Mouse (Mus musculus): ENCODE data around the gene AB124611. TPM values are rescaled to one million over a fixed set of nuclear protein-coding genes. Genes with fewer than 3 reads are reported as not detected.
A peak's percentile ranks its signal among the peaks of the same experiment; 100 is the strongest.

Gene AB124611
- polyA plus RNA-seq, 1 experiment from 2014 or later: 5.2 TPM

DNA sequence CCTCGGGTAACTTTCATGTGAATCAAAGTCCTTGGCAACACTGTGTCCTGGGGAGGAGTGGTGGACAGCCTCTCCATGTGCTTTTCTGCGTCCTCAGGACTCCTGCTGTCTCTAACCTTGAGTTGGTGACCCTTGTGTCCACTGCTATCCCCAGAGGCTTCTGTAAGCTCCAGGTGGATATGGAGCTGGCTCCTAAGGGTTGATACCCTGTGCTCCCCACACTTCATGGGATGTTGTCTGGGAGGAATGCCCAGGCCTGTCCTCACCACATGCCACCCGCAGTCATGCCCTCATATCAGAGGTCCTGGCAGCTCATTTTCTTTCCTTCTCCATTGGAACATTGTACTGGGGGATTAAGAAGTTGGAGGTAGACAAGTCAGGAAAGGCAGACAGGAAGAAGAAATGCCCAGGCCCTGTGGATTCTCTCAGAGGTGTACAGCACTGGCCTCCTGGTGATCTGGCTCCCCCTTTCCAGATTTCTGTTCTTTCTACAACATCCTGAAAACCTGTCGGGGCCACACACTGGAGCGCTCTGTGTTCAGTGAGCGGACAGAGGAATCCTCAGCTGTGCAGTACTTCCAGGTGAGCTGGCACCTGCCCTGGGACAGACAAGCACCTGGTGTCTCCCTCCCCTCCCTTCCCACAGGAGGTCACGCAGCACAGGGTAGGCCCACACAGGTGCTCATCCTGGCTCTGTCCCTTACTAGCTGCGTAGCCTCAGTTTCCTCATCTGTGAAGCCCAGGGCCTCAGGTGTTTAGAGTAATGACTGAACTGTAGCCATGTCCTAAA lies 48.2 kb downstream of the AB124611 start:
- 97% methylated on average over 8 of the region's 8 CpGs for WGBS
- Histone ChIP-seq H3K27ac (no peak overlapping the region), H3K4me1 (no peaks in the 10 kb centered on the region), H3K9me3 (replicated peaks) (no peaks in the 10 kb centered on the region), H3K4me2 (no peak overlapping the region), H3K36me3 (peaks cover 98% of the 10 kb centered on the region), H3K27me3 (no peaks in the 10 kb centered on the region), H3K9ac (no peak overlapping the region), H3K4me3 (replicated peaks) (no peak overlapping the region)
- no peak for ATAC-seq (replicated peaks; ENCODE audit: low FRiP score)

- no peaks in the 10 kb centered on the region for H3K4me1 ChIP-seq
- peaks cover 98% of the 10 kb centered on the region for H3K36me3 ChIP-seq
- no peaks in the 10 kb centered on the region for H3K9me3 ChIP-seq (replicated peaks)
- no peak for ATAC-seq (replicated peaks; ENCODE audit: low FRiP score)
- no peak overlapping the region for H3K9ac ChIP-seq
- no peak overlapping the region for H3K4me2 ChIP-seq
- 83% methylated on average over 10 of the region's 10 CpGs for WGBS
- no peak overlapping the region for H3K27ac ChIP-seq
- no peak overlapping the region for H3K4me3 ChIP-seq (replicated peaks)
- no peaks in the 10 kb centered on the region for H3K27me3 ChIP-seq
Measured at GRCm38 (mm10) chr9:21575253-21575652, 49.3 kb downstream of the AB124611 start.

GRCm38 (mm10) chr9:21576286-21576685 lies 50.3 kb downstream of the AB124611 start:
- no peaks in the 10 kb centered on the region for H3K9me3 ChIP-seq (replicated peaks)
- H3K4me2 ChIP-seq: no peak overlapping the region
- 92% methylated on average over 1 of the region's 1 CpGs for WGBS
- ATAC-seq (replicated peaks; ENCODE audit: low FRiP score): no peak; the same call in 1 of the 2 replicates
- H3K27ac ChIP-seq: no peak overlapping the region
- no peaks in the 10 kb centered on the region for H3K27me3 ChIP-seq
- peaks cover 98% of the 10 kb centered on the region for H3K36me3 ChIP-seq
- no peak overlapping the region for H3K4me3 ChIP-seq (replicated peaks)
- H3K4me1 ChIP-seq: no peaks in the 10 kb centered on the region
- no peak overlapping the region for H3K9ac ChIP-seq

- no peaks in the 10 kb centered on the region for H3K27me3 ChIP-seq
- H3K9ac ChIP-seq: no peak overlapping the region
- H3K27ac ChIP-seq: no peak overlapping the region
- ATAC-seq (replicated peaks; ENCODE audit: low FRiP score): no peak
- no peaks in the 10 kb centered on the region for H3K9me3 ChIP-seq (replicated peaks)
- H3K4me1 ChIP-seq: no peaks in the 10 kb centered on the region
- H3K4me3 ChIP-seq (replicated peaks): no peak overlapping the region
- 71% methylated on average over 3 of the region's 3 CpGs for WGBS
- no peak overlapping the region for H3K4me2 ChIP-seq
- peaks cover 98% of the 10 kb centered on the region for H3K36me3 ChIP-seq
Measured at GRCm38 (mm10) chr9:21578226-21578625, 52.2 kb downstream of the AB124611 start.

- H3K4me2 ChIP-seq: no peak overlapping the region
- H3K27me3 ChIP-seq: no peaks in the 10 kb centered on the region
- WGBS: 89% methylated on average over 1 of the region's 1 CpGs
- no peaks in the 10 kb centered on the region for H3K4me1 ChIP-seq
- no peak overlapping the region for H3K9ac ChIP-seq
- peaks cover 100% of the 10 kb centered on the region for H3K36me3 ChIP-seq
- no peak overlapping the region for H3K4me3 ChIP-seq (replicated peaks)
- ATAC-seq (replicated peaks; ENCODE audit: low FRiP score): no peak
- H3K27ac ChIP-seq: no peak overlapping the region
- H3K9me3 ChIP-seq (replicated peaks): no peaks in the 10 kb centered on the region
Measured at GRCm38 (mm10) chr9:21585401-21585800, 59.4 kb downstream of the AB124611 start.

DNA sequence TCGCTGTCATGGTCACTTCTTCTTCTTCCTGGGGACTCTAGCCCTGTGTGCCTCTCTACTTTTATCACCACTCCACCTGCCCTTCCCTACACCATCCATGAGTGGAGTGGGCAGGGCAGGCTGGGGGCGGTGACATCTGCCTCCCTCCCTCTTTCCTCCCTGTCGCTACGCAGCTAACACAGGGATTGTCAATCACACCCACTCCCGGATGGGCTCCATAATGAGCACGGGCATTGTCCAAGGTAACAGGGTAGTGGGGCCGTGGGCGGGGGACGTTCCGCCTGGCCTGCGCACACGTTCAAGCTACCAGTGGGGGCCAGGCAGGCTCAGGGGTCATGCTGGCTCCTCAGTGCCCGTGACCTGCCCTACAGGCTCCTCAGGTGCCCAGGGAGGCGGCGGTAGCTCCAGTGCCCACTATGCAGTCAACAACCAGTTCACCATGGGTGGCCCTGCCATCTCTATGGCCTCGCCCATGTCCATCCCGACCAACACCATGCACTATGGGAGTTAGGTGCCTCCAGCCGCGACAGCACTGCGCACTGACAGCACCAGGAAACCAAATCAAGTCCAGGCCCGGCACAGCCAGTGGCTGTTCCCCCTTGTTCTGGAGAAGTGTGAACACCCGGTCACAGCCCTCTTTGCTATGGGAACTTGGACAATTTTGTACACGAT lies 61.8 kb downstream of the AB124611 start:
- H3K9me3 ChIP-seq (replicated peaks): no peaks in the 10 kb centered on the region
- no peak overlapping the region for H3K4me2 ChIP-seq
- ATAC-seq (replicated peaks; ENCODE audit: low FRiP score): no peak
- H3K4me1 ChIP-seq: peaks cover 15% of the 10 kb centered on the region
- H3K27ac ChIP-seq: no peak overlapping the region
- H3K9ac ChIP-seq: no peak overlapping the region
- WGBS: 86% methylated on average over 23 of the region's 23 CpGs
- H3K36me3 ChIP-seq: peaks cover 85% of the 10 kb centered on the region
- H3K4me3 ChIP-seq (replicated peaks): no peak overlapping the region
- no peaks in the 10 kb centered on the region for H3K27me3 ChIP-seq

DNA sequence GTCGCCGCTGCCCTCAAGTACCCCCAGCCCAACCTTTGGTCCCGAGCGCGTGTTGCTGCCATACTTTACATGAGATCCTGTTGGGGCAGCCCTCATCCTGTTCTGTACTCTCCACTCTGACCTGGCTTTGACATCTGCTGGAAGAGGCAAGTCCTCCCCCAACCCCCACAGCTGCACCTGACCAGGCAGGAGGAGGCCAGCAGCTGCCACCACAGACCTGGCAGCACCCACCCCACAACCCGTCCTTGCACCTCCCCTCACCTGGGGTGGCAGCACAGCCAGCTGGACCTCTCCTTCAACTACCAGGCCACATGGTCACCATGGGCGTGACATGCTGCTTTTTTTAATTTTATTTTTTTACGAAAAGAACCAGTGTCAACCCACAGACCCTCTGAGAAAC lies 62.4 kb downstream of the AB124611 start:
- no peak for ATAC-seq (replicated peaks; ENCODE audit: low FRiP score)
- WGBS: 90% methylated on average over 8 of the region's 8 CpGs
- peaks cover 80% of the 10 kb centered on the region for H3K36me3 ChIP-seq

DNA sequence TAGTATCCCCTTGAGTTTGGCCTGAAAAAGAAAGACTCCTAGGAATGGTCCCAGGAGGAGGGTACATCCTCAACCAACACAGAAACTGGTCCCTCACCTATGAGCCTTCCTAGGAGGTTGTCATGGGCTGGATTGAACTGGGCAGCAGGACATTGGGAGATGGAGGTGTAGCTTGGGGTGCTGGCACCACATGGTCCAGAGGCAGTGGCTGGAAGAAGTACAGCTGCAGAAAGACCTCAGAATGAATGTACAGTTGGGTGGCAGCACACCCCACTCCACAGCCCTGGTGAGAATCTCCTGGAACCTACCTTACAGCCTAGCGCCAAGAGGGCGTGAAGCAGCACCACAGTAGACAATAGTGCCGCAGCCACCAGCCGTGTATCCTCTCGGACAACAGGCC lies 63.6 kb downstream of the AB124611 start:
- H3K4me2 ChIP-seq: no peak overlapping the region
- peaks cover 77% of the 10 kb centered on the region for H3K36me3 ChIP-seq
- WGBS: 91% methylated on average over 5 of the region's 5 CpGs

More for the DNA sequence above, 62.4 kb downstream of the AB124611 start:
- Histone ChIP-seq H3K4me2 (no peak overlapping the region), H3K4me1 (peaks cover 18% of the 10 kb centered on the region), H3K27me3 (no peaks in the 10 kb centered on the region), H3K9ac (no peak overlapping the region), H3K4me3 (replicated peaks) (no peak overlapping the region), H3K9me3 (replicated peaks) (no peaks in the 10 kb centered on the region), H3K27ac (no peak overlapping the region)

DNA sequence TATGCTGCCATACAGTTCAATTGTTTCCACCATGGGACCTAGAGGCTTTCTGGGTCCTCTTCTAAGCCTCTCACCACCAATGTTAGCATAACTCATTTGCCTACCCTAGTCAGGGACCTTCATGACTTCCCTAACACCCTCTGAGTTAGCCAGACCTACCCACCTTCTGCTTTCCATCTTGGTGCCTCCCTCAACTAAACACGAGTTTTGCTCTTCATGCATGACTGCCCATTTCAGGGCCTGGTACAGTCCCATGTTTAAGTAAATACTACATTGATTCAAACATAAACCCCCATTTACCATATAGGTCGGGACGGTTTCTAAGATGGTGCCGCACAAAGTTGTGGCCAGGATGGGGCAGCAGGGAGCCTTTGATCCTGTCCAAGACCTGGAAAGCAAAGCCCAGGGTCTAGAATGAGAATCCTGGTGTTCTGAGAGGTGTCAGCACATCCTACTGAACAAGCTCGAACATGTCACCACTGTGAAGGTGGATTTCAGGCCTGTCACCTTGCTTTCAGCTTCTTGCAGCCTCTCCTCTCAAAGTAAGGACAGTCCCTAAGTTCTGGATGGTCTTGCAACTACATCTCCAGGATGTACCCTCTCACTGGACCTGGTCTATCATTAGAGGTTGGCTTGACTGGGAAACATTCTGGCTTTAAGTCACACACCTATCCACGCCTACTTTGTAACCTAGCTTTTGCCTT lies 65.3 kb downstream of the AB124611 start:
- Histone ChIP-seq H3K27me3 (no peaks in the 10 kb centered on the region), H3K4me2 (peak overlapping the region; percentile 96), H3K9ac (no peak overlapping the region), H3K4me3 (replicated peaks) (peak overlapping the region; percentile 92), H3K4me1 (peaks cover 38% of the 10 kb centered on the region), H3K9me3 (replicated peaks) (no peaks in the 10 kb centered on the region), H3K36me3 (peaks cover 75% of the 10 kb centered on the region), H3K27ac (no peak overlapping the region)
- WGBS: 75% methylated on average over 6 of the region's 6 CpGs
- no peak for ATAC-seq (replicated peaks; ENCODE audit: low FRiP score)

More for the DNA sequence above, 63.6 kb downstream of the AB124611 start:
- H3K4me1 ChIP-seq: peaks cover 30% of the 10 kb centered on the region
- no peak overlapping the region for H3K27ac ChIP-seq
- no peak for ATAC-seq (replicated peaks; ENCODE audit: low FRiP score)
- H3K9me3 ChIP-seq (replicated peaks): no peaks in the 10 kb centered on the region
- no peak overlapping the region for H3K9ac ChIP-seq
- H3K4me3 ChIP-seq (replicated peaks): no peak overlapping the region
- no peaks in the 10 kb centered on the region for H3K27me3 ChIP-seq

- 17% methylated on average over 17 of the region's 17 CpGs for WGBS
- Histone ChIP-seq H3K27me3 (no peaks in the 10 kb centered on the region), H3K27ac (peak overlapping the region; percentile 83), H3K4me3 (replicated peaks) (peak overlapping the region; percentile 92), H3K9ac (peak overlapping the region; percentile 86), H3K4me2 (peak overlapping the region; percentile 96), H3K4me1 (peaks cover 38% of the 10 kb centered on the region), H3K9me3 (replicated peaks) (no peaks in the 10 kb centered on the region), H3K36me3 (peaks cover 68% of the 10 kb centered on the region)
- ATAC-seq (replicated peaks; ENCODE audit: low FRiP score): no peak; the same call in 1 of the 2 replicates
Measured at GRCm38 (mm10) chr9:21591831-21592702, 66.1 kb downstream of the AB124611 start.

GRCm38 (mm10) chr9:21592703-21593121 lies 66.7 kb downstream of the AB124611 start, which contains the start of the genes Timm29 and Yipf2:
Gene Timm29 (plus strand): TSS chr9:21592722.
Gene Yipf2 (minus strand): TSS chr9:21592828.
- peak within 1 kb of the TSS; percentile 96 for H3K4me2 ChIP-seq
- peak within 1 kb of the TSS; percentile 92 for H3K4me3 ChIP-seq (replicated peaks)
- no peaks in the 10 kb centered on the region for H3K9me3 ChIP-seq (replicated peaks)
- peak within 1 kb of the TSS; percentile 90 for H3K27ac ChIP-seq
- peak within 1 kb of the TSS; percentile 86 for H3K9ac ChIP-seq
- H3K27me3 ChIP-seq: no peaks in the 10 kb centered on the region
- peaks cover 38% of the 10 kb centered on the region for H3K4me1 ChIP-seq
- peaks cover 62% of the 10 kb centered on the region for H3K36me3 ChIP-seq
- WGBS: under 1% methylated on average over 30 of the region's 30 CpGs
- peak; percentile 91 for ATAC-seq (replicated peaks; ENCODE audit: low FRiP score)
